Mouse (Mus musculus) intestine, embryonic 15.5 days (tissue): ENCODE results near the gene Fam163a. TPM values are rescaled to one million over a fixed set of nuclear protein-coding genes. Genes with fewer than 3 reads are reported as not detected.

Source experiments
- ATAC-seq: fragments of 200-750 bp; cut with Nextera tagmentation; 2 replicates; pipeline ENCODE4 v1.8.0; 2017; ENCODE audit warnings: moderate TSS enrichment, moderate library complexity
- H3K27ac ChIP-seq: fragments of 300-500 bp; sonication (generic); 2 replicates; pipeline ENCODE4 v1.5.1; 2015; ENCODE audit warnings: mild to moderate bottlenecking, inconsistent platforms
- H3K27me3 ChIP-seq: fragments of 300-500 bp; sonication (generic); replicated peaks from 2 replicates; pipeline ENCODE4 v1.6.1; 2015; ENCODE audit warnings: inconsistent platforms
- H3K36me3 ChIP-seq: fragments of 300-500 bp; sonication (generic); 2 replicates; pipeline ENCODE4 v1.6.1; 2015; ENCODE audit warnings: inconsistent platforms
- H3K4me1 ChIP-seq: fragments of 300-500 bp; sonication (generic); replicated peaks from 2 replicates; pipeline ENCODE4 v1.6.1; 2015; ENCODE audit warnings: inconsistent platforms
- H3K4me2 ChIP-seq: fragments of 300-500 bp; sonication (generic); replicated peaks from 2 replicates; pipeline ENCODE4 v1.6.1; 2015; ENCODE audit warnings: mild to moderate bottlenecking, inconsistent platforms
- H3K4me3 ChIP-seq: fragments of 300-500 bp; sonication (generic); replicated peaks from 2 replicates; pipeline ENCODE4 v1.5.1; 2015; ENCODE audit warnings: inconsistent platforms
- H3K9ac ChIP-seq: fragments of 300-500 bp; sonication (generic); 2 replicates; pipeline ENCODE4 v1.6.1; 2015; ENCODE audit warnings: inconsistent platforms
- H3K9me3 ChIP-seq: fragments of 300-500 bp; sonication (generic); 2 replicates; pipeline ENCODE4 v1.6.1; 2016; ENCODE audit warnings: inconsistent platforms
- WGBS: fragments of 180-500 bp; shearing (Covaris S2); methylation state at CpG from one replicate; pipeline ENCODE4 v1.1.7; 2015; 5-methylcytosine and 5-hydroxymethylcytosine counted together
- polyA plus RNA-seq: library from polyadenylated mRNA; unstranded; fragments of >200 nt; fragmentation: Nextera tagmentation; extraction: Ambion mirVana; gene quantifications from 2 replicates; pipeline ENCODE4 v1.2.1, GENCODE M21; 2015

Gene Fam163a
- polyA plus RNA-seq, 1 experiment from 2014 or later, result 6.3 TPM

GRCm38 (mm10) chr1:156105381-156105780, 99.4 kb downstream of the Fam163a start:
- Histone ChIP-seq H3K27ac (no peak overlapping the region), H3K4me1 (no peaks in the 10 kb centered on the region), H3K9me3 (no peaks in the 10 kb centered on the region), H3K27me3 (no peaks in the 10 kb centered on the region), H3K36me3 (no peaks in the 10 kb centered on the region), H3K4me2 (no peak overlapping the region), H3K4me3 (no peak overlapping the region), H3K9ac (no peak overlapping the region)
- ATAC-seq, result no peak
- WGBS, result 66% methylated on average over 2 of the region's 2 CpGs

GRCm38 (mm10) chr1:156103763-156104162, 101.1 kb downstream of the Fam163a start:
- ATAC-seq, result no peak
- Histone ChIP-seq H3K4me1 (no peaks in the 10 kb centered on the region), H3K36me3 (no peaks in the 10 kb centered on the region), H3K9ac (no peak overlapping the region), H3K4me3 (no peak overlapping the region), H3K9me3 (no peaks in the 10 kb centered on the region), H3K4me2 (no peak overlapping the region), H3K27me3 (no peaks in the 10 kb centered on the region), H3K27ac (no peak overlapping the region)
- WGBS, result 80% methylated on average over 2 of the region's 2 CpGs

- no peak for ATAC-seq
These were observed 113.0 kb downstream of the Fam163a start for GRCm38 (mm10) chr1:156091811-156092210.

GRCm38 (mm10) chr1:156090042-156090441, 114.8 kb downstream of the Fam163a start:
- no peaks in the 10 kb centered on the region; the same call in 1 of the 2 replicates for H3K4me1 ChIP-seq
- no peak overlapping the region for H3K9ac ChIP-seq
- peak; percentile 62 for ATAC-seq
- H3K27ac ChIP-seq, result no peak overlapping the region
- H3K9me3 ChIP-seq, result no peaks in the 10 kb centered on the region
- no peaks in the 10 kb centered on the region for H3K27me3 ChIP-seq
- WGBS, result 53% methylated on average over 4 of the region's 4 CpGs
- H3K4me3 ChIP-seq, result no peak overlapping the region
- H3K36me3 ChIP-seq, result no peaks in the 10 kb centered on the region
- H3K4me2 ChIP-seq, result no peak overlapping the region

More at GRCm38 (mm10) chr1:156091811-156092210, 113.0 kb downstream of the Fam163a start:
- no peaks in the 10 kb centered on the region; the same call in 1 of the 2 replicates for H3K4me1 ChIP-seq
- H3K27ac ChIP-seq, result no peak overlapping the region
- H3K9ac ChIP-seq, result no peak overlapping the region
- no peak overlapping the region for H3K4me2 ChIP-seq
- no peaks in the 10 kb centered on the region for H3K36me3 ChIP-seq
- 80% methylated on average over 4 of the region's 4 CpGs for WGBS
- H3K4me3 ChIP-seq, result no peak overlapping the region
- no peaks in the 10 kb centered on the region for H3K9me3 ChIP-seq
- no peaks in the 10 kb centered on the region for H3K27me3 ChIP-seq

GRCm38 (mm10) chr1:156089561-156089960, 115.3 kb downstream of the Fam163a start:
- ATAC-seq, result no peak
- H3K27me3 ChIP-seq, result no peaks in the 10 kb centered on the region
- H3K36me3 ChIP-seq, result no peaks in the 10 kb centered on the region
- H3K27ac ChIP-seq, result no peak overlapping the region
- H3K9me3 ChIP-seq, result no peaks in the 10 kb centered on the region
- no peak overlapping the region for H3K9ac ChIP-seq
- H3K4me2 ChIP-seq, result no peak overlapping the region
- WGBS, result 77% methylated on average over 8 of the region's 8 CpGs
- no peak overlapping the region for H3K4me3 ChIP-seq
- H3K4me1 ChIP-seq, result no peaks in the 10 kb centered on the region; the same call in 1 of the 2 replicates

GRCm38 (mm10) chr1:156087586-156087985, 117.2 kb downstream of the Fam163a start:
- 69% methylated on average over 5 of the region's 5 CpGs for WGBS

GRCm38 (mm10) chr1:156085770-156086169, 119.1 kb downstream of the Fam163a start:
- no peaks in the 10 kb centered on the region; the same call in 1 of the 2 replicates for H3K4me1 ChIP-seq
- no peak overlapping the region for H3K27ac ChIP-seq
- no peak overlapping the region for H3K9ac ChIP-seq
- 66% methylated on average over 5 of the region's 5 CpGs for WGBS
- no peak overlapping the region for H3K4me3 ChIP-seq
- no peaks in the 10 kb centered on the region for H3K36me3 ChIP-seq
- no peak overlapping the region for H3K4me2 ChIP-seq
- H3K27me3 ChIP-seq, result no peaks in the 10 kb centered on the region
- 0 out of 2 replicates have a peak, but pooled peaks have one; percentile 31 for ATAC-seq
- H3K9me3 ChIP-seq, result no peaks in the 10 kb centered on the region

More at GRCm38 (mm10) chr1:156087586-156087985, 117.2 kb downstream of the Fam163a start:
- no peak overlapping the region for H3K4me2 ChIP-seq
- H3K9ac ChIP-seq, result no peak overlapping the region
- no peaks in the 10 kb centered on the region; the same call in 1 of the 2 replicates for H3K4me1 ChIP-seq
- H3K27me3 ChIP-seq, result no peaks in the 10 kb centered on the region
- no peak for ATAC-seq
- H3K9me3 ChIP-seq, result no peaks in the 10 kb centered on the region
- H3K27ac ChIP-seq, result no peak overlapping the region
- H3K36me3 ChIP-seq, result no peaks in the 10 kb centered on the region
- no peak overlapping the region for H3K4me3 ChIP-seq

GRCm38 (mm10) chr1:156084603-156085002, 120.2 kb downstream of the Fam163a start:
- WGBS, result 58% methylated on average over 3 of the region's 3 CpGs
- no peaks in the 10 kb centered on the region for H3K36me3 ChIP-seq
- H3K4me3 ChIP-seq, result no peak overlapping the region
- no peak overlapping the region for H3K4me2 ChIP-seq
- H3K27ac ChIP-seq, result no peak overlapping the region
- H3K27me3 ChIP-seq, result no peaks in the 10 kb centered on the region
- H3K9me3 ChIP-seq, result no peaks in the 10 kb centered on the region
- ATAC-seq, result no peak
- no peaks in the 10 kb centered on the region for H3K4me1 ChIP-seq
- no peak overlapping the region for H3K9ac ChIP-seq

- no peak for ATAC-seq
- Histone ChIP-seq H3K4me1 (no peaks in the 10 kb centered on the region), H3K27ac (no peak overlapping the region), H3K4me3 (no peak overlapping the region), H3K9me3 (no peaks in the 10 kb centered on the region), H3K4me2 (no peak overlapping the region), H3K9ac (no peak overlapping the region), H3K27me3 (no peaks in the 10 kb centered on the region), H3K36me3 (no peaks in the 10 kb centered on the region)
- WGBS, result 60% methylated on average over 3 of the region's 3 CpGs
These were observed 127.2 kb downstream of the Fam163a start for GRCm38 (mm10) chr1:156077655-156078054.

- Histone ChIP-seq H3K9ac (no peak overlapping the region), H3K9me3 (no peaks in the 10 kb centered on the region), H3K4me3 (no peak overlapping the region), H3K27me3 (no peaks in the 10 kb centered on the region), H3K36me3 (no peaks in the 10 kb centered on the region), H3K4me1 (no peaks in the 10 kb centered on the region), H3K27ac (no peak overlapping the region), H3K4me2 (no peak overlapping the region)
- no peak for ATAC-seq
- WGBS, result 59% methylated on average over 4 of the region's 4 CpGs
These were observed 128.4 kb downstream of the Fam163a start for GRCm38 (mm10) chr1:156076474-156076873.

- no peak for ATAC-seq
- WGBS, result 43% methylated on average over 8 of the region's 8 CpGs
- Histone ChIP-seq H3K4me1 (no peaks in the 10 kb centered on the region), H3K36me3 (no peaks in the 10 kb centered on the region), H3K4me3 (no peak overlapping the region), H3K9ac (no peak overlapping the region), H3K4me2 (no peak overlapping the region), H3K27ac (no peak overlapping the region), H3K27me3 (no peaks in the 10 kb centered on the region), H3K9me3 (no peaks in the 10 kb centered on the region)
These were observed 130.3 kb downstream of the Fam163a start for GRCm38 (mm10) chr1:156074575-156074974.

- Histone ChIP-seq H3K27me3 (no peaks in the 10 kb centered on the region), H3K27ac (no peak overlapping the region), H3K9ac (no peak overlapping the region), H3K36me3 (no peaks in the 10 kb centered on the region), H3K9me3 (no peaks in the 10 kb centered on the region), H3K4me1 (no peaks in the 10 kb centered on the region), H3K4me2 (no peak overlapping the region), H3K4me3 (no peak overlapping the region)
- ATAC-seq, result peak; percentile 32; the same call in 1 of the 2 replicates
- WGBS, result 57% methylated on average over 15 of the region's 15 CpGs
These were observed 131.5 kb downstream of the Fam163a start for GRCm38 (mm10) chr1:156073169-156073821.

- 68% methylated on average over 14 of the region's 14 CpGs for WGBS
- H3K36me3 ChIP-seq, result peaks cover 7% of the 10 kb centered on the region; the same call in 1 of the 2 replicates
- H3K9me3 ChIP-seq, result no peaks in the 10 kb centered on the region
- no peak overlapping the region for H3K27ac ChIP-seq
- no peak overlapping the region for H3K4me2 ChIP-seq
- 0 out of 2 replicates have a peak, but pooled peaks cover 2% of the 10 kb centered on the region for H3K4me1 ChIP-seq
- no peak for ATAC-seq
- H3K27me3 ChIP-seq, result no peaks in the 10 kb centered on the region
- H3K9ac ChIP-seq, result no peak overlapping the region
- H3K4me3 ChIP-seq, result no peak overlapping the region
These were observed 134.7 kb downstream of the Fam163a start for GRCm38 (mm10) chr1:156070106-156070505.
